Comparison of ENCODE assay signal across 1 mouse cellular context in the genomic region with DNA sequence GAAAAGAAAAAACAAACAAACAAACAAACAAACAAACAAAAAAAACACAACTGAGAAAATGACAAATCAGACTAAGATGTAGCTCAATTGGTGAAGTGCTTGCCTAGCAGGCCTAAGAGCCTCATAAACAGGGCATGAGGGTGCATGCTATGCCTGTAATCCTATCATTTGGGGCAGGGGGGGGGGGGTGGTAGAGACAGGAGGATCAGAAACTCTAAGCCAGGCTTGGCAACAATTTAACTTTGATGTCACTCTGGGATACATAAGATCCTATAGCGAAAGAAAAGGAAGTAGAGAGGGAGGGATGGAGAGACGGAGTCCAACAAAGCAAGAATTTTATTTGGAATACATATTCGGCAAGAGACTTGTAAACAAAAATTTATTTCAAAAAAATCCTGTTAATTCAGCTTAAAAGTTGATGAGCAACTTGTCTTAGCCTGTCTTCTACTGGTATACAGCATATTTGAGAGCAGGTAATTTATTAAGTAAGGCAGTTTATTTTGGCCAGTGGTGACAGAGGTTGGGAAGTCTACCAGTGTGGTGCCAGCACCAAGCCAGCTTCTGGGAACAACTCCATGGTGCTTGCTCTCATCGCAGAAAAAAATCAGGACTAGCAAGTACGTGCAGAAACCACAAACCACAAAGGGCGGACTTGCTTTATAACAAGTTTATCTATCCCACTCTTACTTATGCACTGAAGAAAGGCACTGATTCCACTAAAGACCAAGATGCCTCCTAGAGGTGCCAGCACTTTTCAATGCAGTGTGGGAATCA.
A peak's percentile ranks its signal among the peaks of the same experiment; 100 is the strongest.
TF ChIP-seq lines count a peak whose summit lies in the region.

No protein-coding gene starts in this region.

TF ChIP-seq in MEL, 35 proteins besides CTCF, POLR2A, EP300 and RAD21:
- no peak for TF ChIP-seq CHD2 (IDR thresholded peaks at IDR 0.05; ENCODE audit: low read length)
- no peak for TF ChIP-seq HCFC1 (IDR thresholded peaks at IDR 0.05; ENCODE audit: low read depth, low read length)
- TF ChIP-seq MAX (IDR thresholded peaks at IDR 0.05; ENCODE audit: low read length) = no peak
- TF ChIP-seq RCOR1 (IDR thresholded peaks at IDR 0.05; ENCODE audit: low read depth, low read length) = 0 out of 2 replicates have a peak, but pooled peaks have one; percentile 37
- TF ChIP-seq UBTF (IDR thresholded peaks at IDR 0.05; ENCODE audit: borderline replicate concordance, insufficient read depth, low read depth, low read length) = no peak
- no peak for TF ChIP-seq NRF1 (IDR thresholded peaks at IDR 0.05; ENCODE audit: insufficient read depth, low read depth, low read length, poor library complexity, severe bottlenecking)
- no peak for TF ChIP-seq KAT2A (conservative IDR thresholded peaks at IDR 0.05; ENCODE audit: low read depth, low read length)
